Mouse (Mus musculus) hindbrain, embryonic 15.5 days (tissue): ENCODE data around the gene Sae1. TPM values are rescaled to one million over a fixed set of nuclear protein-coding genes. Genes with fewer than 3 reads are reported as not detected.
A peak's percentile ranks its signal among the peaks of the same experiment; 100 is the strongest.

Experiments used
- ATAC-seq: fragments of 200-750 bp; cut with Nextera tagmentation; 2 replicates; pipeline ENCODE4 v1.8.0; 2017; ENCODE audit warnings: low read depth, moderate number of reproducible peaks, moderate TSS enrichment; ENCODE audit not compliant: low FRiP score
- H3K27ac ChIP-seq: fragments of 300-500 bp; sonication (generic); replicated peaks from 2 replicates; pipeline ENCODE4 v1.5.1; 2015; ENCODE audit warnings: mild to moderate bottlenecking, inconsistent platforms
- H3K27me3 ChIP-seq: fragments of 300-500 bp; sonication (generic); 2 replicates; pipeline ENCODE4 v1.6.1; 2015; ENCODE audit warnings: control low read depth, inconsistent platforms
- H3K36me3 ChIP-seq: fragments of 300-500 bp; sonication (generic); 2 replicates; pipeline ENCODE4 v1.6.1; 2015; ENCODE audit warnings: control low read depth, inconsistent platforms
- H3K4me1 ChIP-seq: fragments of 300-500 bp; sonication (generic); replicated peaks from 2 replicates; pipeline ENCODE4 v1.6.1; 2015; ENCODE audit warnings: control low read depth, inconsistent platforms
- H3K4me2 ChIP-seq: fragments of 300-500 bp; sonication (generic); 2 replicates; pipeline ENCODE4 v1.6.1; 2015; ENCODE audit warnings: moderate library complexity, mild to moderate bottlenecking, inconsistent platforms
- H3K4me3 ChIP-seq: fragments of 300-500 bp; sonication (generic); 2 replicates; pipeline ENCODE4 v1.5.1; 2015; ENCODE audit warnings: mild to moderate bottlenecking, inconsistent platforms
- H3K9ac ChIP-seq: fragments of 300-500 bp; sonication (generic); 2 replicates; pipeline ENCODE4 v1.6.1; 2015; ENCODE audit warnings: inconsistent platforms
- H3K9me3 ChIP-seq: fragments of 300-500 bp; sonication (generic); 2 replicates; pipeline ENCODE4 v1.6.1; 2016; ENCODE audit warnings: control low read depth, inconsistent platforms
- WGBS: fragments of 180-500 bp; shearing (Covaris S2); methylation state at CpG from one replicate; pipeline ENCODE4 v1.1.7; 2015; 5-methylcytosine and 5-hydroxymethylcytosine counted together
- polyA plus RNA-seq: library from polyadenylated mRNA; unstranded; fragments of >200 nt; fragmentation: Nextera tagmentation; extraction: Ambion mirVana; gene quantifications from 2 replicates; pipeline ENCODE4 v1.2.1, GENCODE M21; 2015

Sae1 gene
- polyA plus RNA-seq, 1 experiment from 2014 or later: 261 TPM

GRCm38 (mm10) chr7:16284001-16284400 is 103.6 kb downstream of the Sae1 start:
- ATAC-seq: no peak
- Histone ChIP-seq H3K36me3 (peaks cover 32% of the 10 kb centered on the region), H3K27ac (no peak overlapping the region), H3K4me3 (no peak overlapping the region), H3K4me2 (no peak overlapping the region), H3K9ac (no peak overlapping the region), H3K4me1 (peaks cover 12% of the 10 kb centered on the region), H3K27me3 (no peaks in the 10 kb centered on the region), H3K9me3 (no peaks in the 10 kb centered on the region)
- WGBS: 91% methylated on average over 8 of the region's 8 CpGs

- H3K4me1 ChIP-seq: peaks cover 12% of the 10 kb centered on the region
- H3K4me3 ChIP-seq: no peak overlapping the region
- no peaks in the 10 kb centered on the region for H3K27me3 ChIP-seq
- H3K9me3 ChIP-seq: no peaks in the 10 kb centered on the region
- no peak overlapping the region for H3K4me2 ChIP-seq
- ATAC-seq: no peak
- H3K9ac ChIP-seq: no peak overlapping the region
- WGBS: 89% methylated on average over 13 of the region's 13 CpGs
- no peak overlapping the region for H3K27ac ChIP-seq
- peaks cover 39% of the 10 kb centered on the region for H3K36me3 ChIP-seq
These were observed 105.3 kb downstream of the Sae1 start for GRCm38 (mm10) chr7:16282334-16282733.

GRCm38 (mm10) chr7:16280721-16281120 is 106.9 kb downstream of the Sae1 start:
- Histone ChIP-seq H3K36me3 (peaks cover 47% of the 10 kb centered on the region), H3K4me1 (peaks cover 9% of the 10 kb centered on the region), H3K4me3 (no peak overlapping the region), H3K27ac (no peak overlapping the region), H3K9me3 (no peaks in the 10 kb centered on the region), H3K4me2 (no peak overlapping the region), H3K27me3 (no peaks in the 10 kb centered on the region), H3K9ac (no peak overlapping the region)
- ATAC-seq: no peak
- WGBS: 91% methylated on average over 11 of the region's 11 CpGs

- H3K4me3 ChIP-seq: no peak overlapping the region
- H3K9me3 ChIP-seq: no peaks in the 10 kb centered on the region
- peaks cover 34% of the 10 kb centered on the region for H3K4me1 ChIP-seq
- no peak overlapping the region for H3K4me2 ChIP-seq
- 88% methylated on average over 10 of the region's 10 CpGs for WGBS
- H3K9ac ChIP-seq: no peak overlapping the region
- H3K36me3 ChIP-seq: peaks cover 19% of the 10 kb centered on the region
- ATAC-seq: no peak
- H3K27me3 ChIP-seq: no peaks in the 10 kb centered on the region
- H3K27ac ChIP-seq: no peak overlapping the region
These were observed 112.4 kb downstream of the Sae1 start for GRCm38 (mm10) chr7:16274922-16275890.

GRCm38 (mm10) chr7:16273766-16274140 is 113.9 kb downstream of the Sae1 start:
- peak; percentile 69 for ATAC-seq
- Histone ChIP-seq H3K9ac (peak overlapping the region; percentile 81), H3K4me2 (peak overlapping the region; percentile 84), H3K9me3 (no peaks in the 10 kb centered on the region), H3K27ac (peak overlapping the region; percentile 96), H3K4me1 (peaks cover 37% of the 10 kb centered on the region), H3K4me3 (peak overlapping the region; percentile 83), H3K27me3 (no peaks in the 10 kb centered on the region), H3K36me3 (peaks cover 19% of the 10 kb centered on the region)
- under 1% methylated on average over 17 of the region's 18 CpGs for WGBS

- Histone ChIP-seq H3K9me3 (no peaks in the 10 kb centered on the region), H3K9ac (peak within 1 kb of the TSS; percentile 81), H3K4me3 (peak within 1 kb of the TSS; percentile 83), H3K27me3 (no peaks in the 10 kb centered on the region), H3K36me3 (peaks cover 16% of the 10 kb centered on the region), H3K4me2 (peak within 1 kb of the TSS; percentile 84), H3K27ac (peak within 1 kb of the TSS; percentile 96), H3K4me1 (peaks cover 37% of the 10 kb centered on the region)
- peak; percentile 89 for ATAC-seq
- 2% methylated on average over 22 of the region's 49 CpGs for WGBS
These were observed 114.4 kb downstream of the Sae1 start, which contains the start of gene Inafm1 for GRCm38 (mm10) chr7:16273081-16273765. Gene Inafm1, minus strand, starts transcription at chr7:16273617.

- Histone ChIP-seq H3K27me3 (no peaks in the 10 kb centered on the region), H3K27ac (peak overlapping the region; percentile 96)
- WGBS: under 1% methylated on average over 40 of the region's 46 CpGs
These were observed 114.9 kb downstream of the Sae1 start for GRCm38 (mm10) chr7:16272681-16273080.

GRCm38 (mm10) chr7:16271139-16271538 is 116.5 kb downstream of the Sae1 start:
- ATAC-seq: no peak
- Histone ChIP-seq H3K9me3 (no peaks in the 10 kb centered on the region), H3K27ac (no peak overlapping the region), H3K27me3 (no peaks in the 10 kb centered on the region), H3K9ac (no peak overlapping the region), H3K36me3 (peaks cover 8% of the 10 kb centered on the region), H3K4me3 (peak overlapping the region; percentile 83), H3K4me1 (peaks cover 37% of the 10 kb centered on the region), H3K4me2 (peak overlapping the region; percentile 84)
- WGBS: 26% methylated on average over 1 of the region's 1 CpGs

More at GRCm38 (mm10) chr7:16272681-16273080, 114.9 kb downstream of the Sae1 start:
- H3K4me3 ChIP-seq: peak overlapping the region; percentile 83
- H3K9me3 ChIP-seq: no peaks in the 10 kb centered on the region
- peaks cover 37% of the 10 kb centered on the region for H3K4me1 ChIP-seq
- ATAC-seq: peak; percentile 74
- H3K9ac ChIP-seq: peak overlapping the region; percentile 81
- H3K4me2 ChIP-seq: peak overlapping the region; percentile 84
- H3K36me3 ChIP-seq: peaks cover 13% of the 10 kb centered on the region

Other genes with a start within 250 kb of the Sae1 start
- gene Meis3, start 212.7 kb downstream of the Sae1 start, polyA plus RNA-seq: 120 and 134 TPM in 2 replicates
- gene Dhx34, start 165.8 kb downstream of the Sae1 start, polyA plus RNA-seq: 10.9 and 11.1 TPM in 2 replicates
- 0.10 and 0.14 TPM in 2 replicates for gene C5ar2, start 143.7 kb downstream of the Sae1 start, polyA plus RNA-seq
- 2.2 and 2.7 TPM in 2 replicates for gene C5ar1, start 128.3 kb downstream of the Sae1 start, polyA plus RNA-seq
- gene Inafm1, start 114.2 kb downstream of the Sae1 start, polyA plus RNA-seq: 52.2 and 58.4 TPM in 2 replicates
- gene Ccdc9, start 101.0 kb downstream of the Sae1 start, polyA plus RNA-seq: 29.3 and 29.6 TPM in 2 replicates
- 28.9 and 31.7 TPM in 2 replicates for gene Bbc3, start 79.4 kb downstream of the Sae1 start, polyA plus RNA-seq
- gene Zc3h4, start 13.1 kb upstream of the Sae1 start, polyA plus RNA-seq: 17.5 and 17.6 TPM in 2 replicates
- gene Tmem160, start 65.0 kb upstream of the Sae1 start, polyA plus RNA-seq: 67.8 and 75.6 TPM in 2 replicates
- 4.4 and 5.0 TPM in 2 replicates for gene Npas1, start 89.9 kb upstream of the Sae1 start, polyA plus RNA-seq
- gene Arhgap35, start 227.2 kb upstream of the Sae1 start, polyA plus RNA-seq: 33.0 and 33.8 TPM in 2 replicates